Mouse (Mus musculus) megakaryocyte, embryonic 14.5 days (primary cell): Measurements from ENCODE around the gene Fbxw8. TPM values are rescaled to one million over a fixed set of nuclear protein-coding genes. Genes with fewer than 3 reads are reported as not detected.
A peak's percentile ranks its signal among the peaks of the same experiment; 100 is the strongest.

Experiments used
- H3K27me3 ChIP-seq: replicated peaks from 2 replicates; pipeline ENCODE3; 2012; ENCODE audit warnings: inconsistent platforms
- H3K36me3 ChIP-seq: replicated peaks from 2 replicates; pipeline ENCODE3; 2012; ENCODE audit warnings: low read length, inconsistent platforms, mixed read lengths
- H3K4me1 ChIP-seq: 2 replicates; pipeline ENCODE4 v1.6.1; 2012; ENCODE audit warnings: inconsistent platforms
- H3K4me3 ChIP-seq: replicated peaks from 2 replicates; pipeline ENCODE3; 2012; ENCODE audit warnings: moderate library complexity, mild to moderate bottlenecking, inconsistent platforms
- H3K9me3 ChIP-seq: 2 replicates; pipeline ENCODE4 v1.6.1; 2012; ENCODE audit warnings: inconsistent platforms
- FLI1 ChIP-seq: IDR thresholded peaks from 2 replicates; pipeline ENCODE4 v1.6.1; 2012; ENCODE audit warnings: low read length, inconsistent platforms, mixed read lengths
- GATA1 ChIP-seq: IDR thresholded peaks from 3 replicates; pipeline ENCODE4 v1.6.1; 2012; ENCODE audit warnings: mixed read lengths, low read length, inconsistent platforms, borderline replicate concordance
- polyA plus RNA-seq: library from polyadenylated mRNA; stranded (reverse); fragments of >175 nt; gene quantifications from 2 replicates; pipeline ENCODE4 v1.2.3, GENCODE M21; 2012; ENCODE audit warnings: low replicate concordance; ENCODE audit not compliant: insufficient read depth

Fbxw8 gene
- polyA plus RNA-seq, 1 experiment: 22.8 TPM

- TF ChIP-seq GATA1 (no peak), FLI1 (no peak)
- peaks cover 60% of the 10 kb centered on the region for H3K27me3 ChIP-seq
- peaks cover 13% of the 10 kb centered on the region for H3K4me1 ChIP-seq
- no peaks in the 10 kb centered on the region for H3K36me3 ChIP-seq
- H3K4me3 ChIP-seq: no peak overlapping the region
- H3K9me3 ChIP-seq: no peaks in the 10 kb centered on the region
Measured at GRCm38 (mm10) chr5:118160691-118161090, 5.4 kb upstream of the Fbxw8 start.

GRCm38 (mm10) chr5:118156976-118157375 is 1.7 kb upstream of the Fbxw8 start:
- peaks cover 30% of the 10 kb centered on the region for H3K27me3 ChIP-seq
- H3K4me1 ChIP-seq: peaks cover 36% of the 10 kb centered on the region
- TF ChIP-seq GATA1 (no peak), FLI1 (no peak)
- peaks cover 14% of the 10 kb centered on the region for H3K36me3 ChIP-seq
- no peaks in the 10 kb centered on the region for H3K9me3 ChIP-seq
- H3K4me3 ChIP-seq: peak overlapping the region; percentile 65

- no peak for TF ChIP-seq FLI1
- no peak for TF ChIP-seq GATA1
- Histone ChIP-seq H3K4me3 (peak overlapping the region; percentile 97), H3K36me3 (peaks cover 25% of the 10 kb centered on the region), H3K4me1 (peaks cover 36% of the 10 kb centered on the region), H3K9me3 (peaks cover 3% of the 10 kb centered on the region; the same call in 1 of the 2 replicates), H3K27me3 (peaks cover 16% of the 10 kb centered on the region)
Measured at GRCm38 (mm10) chr5:118155565-118155947, 292 bp upstream of the Fbxw8 start.

- no peak for TF ChIP-seq GATA1
- TF ChIP-seq FLI1: no peak
- no peak overlapping the region for H3K4me3 ChIP-seq
- H3K4me1 ChIP-seq: peaks cover 52% of the 10 kb centered on the region
- peaks cover 3% of the 10 kb centered on the region; the same call in 1 of the 2 replicates for H3K9me3 ChIP-seq
- no peaks in the 10 kb centered on the region for H3K27me3 ChIP-seq
- H3K36me3 ChIP-seq: peaks cover 76% of the 10 kb centered on the region
Measured at GRCm38 (mm10) chr5:118149711-118150110, 5.6 kb downstream of the Fbxw8 start.

GRCm38 (mm10) chr5:118147264-118147663 is 8.0 kb downstream of the Fbxw8 start:
- Histone ChIP-seq H3K9me3 (peaks cover 3% of the 10 kb centered on the region; the same call in 1 of the 2 replicates), H3K4me1 (peaks cover 59% of the 10 kb centered on the region), H3K36me3 (peaks cover 87% of the 10 kb centered on the region), H3K4me3 (no peak overlapping the region), H3K27me3 (no peaks in the 10 kb centered on the region)
- TF ChIP-seq GATA1 (no peak), FLI1 (no peak)

GRCm38 (mm10) chr5:118145999-118146679 is 9.1 kb downstream of the Fbxw8 start:
- Histone ChIP-seq H3K4me1 (peaks cover 62% of the 10 kb centered on the region), H3K4me3 (no peak overlapping the region), H3K9me3 (peaks cover under 1% of the 10 kb centered on the region; the same call in 1 of the 2 replicates), H3K27me3 (no peaks in the 10 kb centered on the region), H3K36me3 (peaks cover 90% of the 10 kb centered on the region)
- TF ChIP-seq FLI1 (no peak), GATA1 (no peak)

- TF ChIP-seq FLI1 (no peak), GATA1 (no peak)
- Histone ChIP-seq H3K27me3 (no peaks in the 10 kb centered on the region), H3K4me3 (no peak overlapping the region), H3K36me3 (peaks cover 92% of the 10 kb centered on the region), H3K9me3 (no peaks in the 10 kb centered on the region), H3K4me1 (peaks cover 61% of the 10 kb centered on the region)
Measured at GRCm38 (mm10) chr5:118145458-118145857, 9.8 kb downstream of the Fbxw8 start.

GRCm38 (mm10) chr5:118144770-118145169 is 10.5 kb downstream of the Fbxw8 start:
- TF ChIP-seq FLI1: no peak
- TF ChIP-seq GATA1: no peak
- no peak overlapping the region for H3K4me3 ChIP-seq
- peaks cover 91% of the 10 kb centered on the region for H3K36me3 ChIP-seq
- peaks cover 58% of the 10 kb centered on the region for H3K4me1 ChIP-seq
- H3K27me3 ChIP-seq: no peaks in the 10 kb centered on the region
- no peaks in the 10 kb centered on the region for H3K9me3 ChIP-seq

GRCm38 (mm10) chr5:118144327-118144726 is 10.9 kb downstream of the Fbxw8 start:
- Histone ChIP-seq H3K4me1 (peaks cover 60% of the 10 kb centered on the region), H3K36me3 (peaks cover 91% of the 10 kb centered on the region), H3K27me3 (no peaks in the 10 kb centered on the region), H3K9me3 (no peaks in the 10 kb centered on the region), H3K4me3 (no peak overlapping the region)
- TF ChIP-seq GATA1 (no peak), FLI1 (no peak)

- no peak for TF ChIP-seq GATA1
- TF ChIP-seq FLI1: no peak
- H3K4me3 ChIP-seq: no peak overlapping the region
- H3K4me1 ChIP-seq: peaks cover 62% of the 10 kb centered on the region
- H3K9me3 ChIP-seq: no peaks in the 10 kb centered on the region
- peaks cover 94% of the 10 kb centered on the region for H3K36me3 ChIP-seq
- no peaks in the 10 kb centered on the region for H3K27me3 ChIP-seq
Measured at GRCm38 (mm10) chr5:118143211-118144026, 11.8 kb downstream of the Fbxw8 start.
